Mouse (Mus musculus) kidney, adult 2 months (tissue): Measurements from ENCODE around the gene Mmp21. TPM values are rescaled to one million over a fixed set of nuclear protein-coding genes. Genes with fewer than 3 reads are reported as not detected.

Experiments used
- DNase-seq: peaks from one replicate; pipeline ENCODE4 v3.0.0; 2021
- H3K27ac ChIP-seq: fragments of 200-500 bp; 2 replicates; pipeline ENCODE4 v1.5.1; 2012; ENCODE audit warnings: low read depth, low read length, control low read depth, inconsistent platforms; ENCODE audit not compliant: insufficient read depth
- H3K27me3 ChIP-seq: fragments of 200-500 bp; replicated peaks from 2 replicates; pipeline ENCODE4 v1.6.1; 2012; ENCODE audit warnings: mild to moderate bottlenecking, moderate library complexity, low read length, inconsistent platforms; ENCODE audit not compliant: control insufficient read depth, insufficient read depth
- H3K36me3 ChIP-seq: fragments of 200-500 bp; 2 replicates; pipeline ENCODE4 v1.6.1; 2012; ENCODE audit warnings: mild to moderate bottlenecking, moderate library complexity, low read length, inconsistent platforms; ENCODE audit not compliant: control insufficient read depth, insufficient read depth
- H3K4me1 ChIP-seq: fragments of 200-500 bp; 2 replicates; pipeline ENCODE4 v1.6.1; 2011; ENCODE audit warnings: low read length; ENCODE audit not compliant: control insufficient read depth, insufficient read depth
- H3K4me3 ChIP-seq: fragments of 200-500 bp; 2 replicates; pipeline ENCODE4 v1.5.1; 2011; ENCODE audit warnings: mild to moderate bottlenecking, low read depth, low read length, control low read depth; ENCODE audit not compliant: insufficient read depth
- CTCF ChIP-seq: fragments of 200-500 bp; conservative IDR thresholded peaks from 2 replicates; pipeline ENCODE4 v1.5.1; 2011; ENCODE audit warnings: low read depth, mild to moderate bottlenecking, control low read depth, low read length, moderate library complexity, mixed read lengths; ENCODE audit not compliant: insufficient read depth, insufficient read length
- POLR2A ChIP-seq: fragments of 200-500 bp; IDR thresholded peaks from one replicate; pipeline ENCODE4 v1.6.1; 2011; ENCODE audit warnings: low read depth, low read length, control low read depth
- WGBS: fragments of 180-500 bp; shearing (Covaris S2); methylation state at CpG from one replicate; pipeline ENCODE4 v1.1.7; 2018; 5-methylcytosine and 5-hydroxymethylcytosine counted together
- polyA plus RNA-seq: library from polyadenylated mRNA; depleted of rRNA; stranded (reverse); fragments of >200 nt; gene quantifications from 2 replicates; pipeline ENCODE4 v1.2.3, GENCODE M21; 2012

Mmp21 gene
- polyA plus RNA-seq, 1 experiment = not detected

- Histone ChIP-seq H3K36me3 (peaks cover 5% of the 10 kb centered on the region; the same call in 1 of the 2 replicates), H3K4me1 (no peaks in the 10 kb centered on the region), H3K4me3 (no peak overlapping the region), H3K27me3 (no peaks in the 10 kb centered on the region), H3K27ac (no peak overlapping the region)
- WGBS = 92% methylated on average over 6 of the region's 6 CpGs
- no peak for DNase-seq
- no peak for TF ChIP-seq POLR2A
- no peak for TF ChIP-seq CTCF
Measured at GRCm38 (mm10) chr7:133684701-133685100, 4.8 kb upstream of the Mmp21 start.

- 91% methylated on average over 5 of the region's 5 CpGs for WGBS
- TF ChIP-seq CTCF (peak; percentile 56), POLR2A (no peak)
- DNase-seq = no peak
Measured at GRCm38 (mm10) chr7:133684110-133684509, 4.2 kb upstream of the Mmp21 start.

DNA sequence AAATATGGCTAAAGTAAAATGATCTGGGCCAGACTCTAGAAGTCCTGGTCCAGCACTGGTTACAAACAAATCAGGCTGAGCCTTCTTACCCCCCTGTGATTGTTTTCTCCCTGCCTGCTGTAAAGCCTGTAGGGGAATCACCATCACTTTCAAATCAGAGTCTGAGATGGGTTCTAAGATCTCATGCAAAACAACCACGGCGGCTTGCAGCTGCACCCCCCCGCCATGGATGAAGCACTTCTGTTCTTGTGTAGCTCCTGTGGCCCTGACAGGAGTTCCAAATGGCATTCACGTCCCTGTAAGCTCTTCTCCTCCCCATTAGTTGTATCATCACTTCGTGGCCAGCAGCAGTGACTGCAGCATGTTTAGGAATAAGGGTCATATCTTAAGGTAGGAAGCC, 3.8 kb upstream of the Mmp21 start:
- Histone ChIP-seq H3K4me1 (no peaks in the 10 kb centered on the region), H3K4me3 (no peak overlapping the region), H3K36me3 (no peaks in the 10 kb centered on the region; the same call in 1 of the 2 replicates), H3K27ac (no peak overlapping the region), H3K27me3 (no peaks in the 10 kb centered on the region)
- 81% methylated on average over 5 of the region's 5 CpGs for WGBS
- TF ChIP-seq POLR2A (no peak), CTCF (no peak)
- DNase-seq = no peak

More at GRCm38 (mm10) chr7:133684110-133684509, 4.2 kb upstream of the Mmp21 start:
- no peak overlapping the region for H3K27ac ChIP-seq
- H3K36me3 ChIP-seq = peaks cover under 1% of the 10 kb centered on the region; the same call in 1 of the 2 replicates
- no peak overlapping the region for H3K4me3 ChIP-seq
- no peaks in the 10 kb centered on the region for H3K27me3 ChIP-seq
- H3K4me1 ChIP-seq = no peaks in the 10 kb centered on the region

- no peak for DNase-seq
- TF ChIP-seq CTCF = no peak
- TF ChIP-seq POLR2A = no peak
- no peaks in the 10 kb centered on the region for H3K36me3 ChIP-seq
- 58% methylated on average over 4 of the region's 4 CpGs for WGBS
- H3K4me3 ChIP-seq = no peak overlapping the region
- H3K4me1 ChIP-seq = no peaks in the 10 kb centered on the region
- no peak overlapping the region for H3K27ac ChIP-seq
- H3K27me3 ChIP-seq = no peaks in the 10 kb centered on the region
Measured at GRCm38 (mm10) chr7:133679439-133679838, 422 bp downstream of the Mmp21 start.

- 94% methylated on average over 8 of the region's 8 CpGs for WGBS
Measured at GRCm38 (mm10) chr7:133678716-133679115, 1.1 kb downstream of the Mmp21 start.

DNA sequence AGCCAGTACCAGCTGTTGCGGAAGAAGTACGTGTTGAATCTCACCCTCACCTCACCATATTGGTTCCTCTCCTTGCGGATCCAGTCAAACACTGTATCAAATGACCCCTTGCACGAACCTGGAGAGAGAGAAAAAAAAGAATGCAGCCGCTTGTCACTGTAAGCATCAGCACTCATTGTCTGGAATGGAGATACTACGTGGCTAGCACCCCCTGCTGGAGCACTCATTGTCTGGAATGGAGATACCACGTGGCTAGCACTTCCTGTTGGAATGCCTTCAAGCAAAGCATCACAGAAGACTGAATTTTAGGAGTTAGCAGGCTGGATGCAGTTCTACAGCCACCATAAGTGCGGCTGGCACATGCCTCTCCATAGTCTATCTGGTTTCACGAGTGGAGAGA, 3.9 kb downstream of the Mmp21 start:
- DNase-seq = peak; percentile 10
- Histone ChIP-seq H3K4me1 (no peaks in the 10 kb centered on the region), H3K27me3 (no peaks in the 10 kb centered on the region), H3K27ac (no peak overlapping the region), H3K4me3 (no peak overlapping the region), H3K36me3 (peaks cover 2% of the 10 kb centered on the region)
- TF ChIP-seq POLR2A (no peak), CTCF (peak; percentile 38)
- 75% methylated on average over 9 of the region's 9 CpGs for whole genome bisulfite sequencing

More at GRCm38 (mm10) chr7:133678716-133679115, 1.1 kb downstream of the Mmp21 start:
- no peak for DNase-seq
- TF ChIP-seq POLR2A (no peak), CTCF (no peak)
- H3K27ac ChIP-seq = no peak overlapping the region
- H3K4me1 ChIP-seq = no peaks in the 10 kb centered on the region
- H3K4me3 ChIP-seq = no peak overlapping the region
- no peaks in the 10 kb centered on the region for H3K36me3 ChIP-seq
- no peaks in the 10 kb centered on the region for H3K27me3 ChIP-seq

DNA sequence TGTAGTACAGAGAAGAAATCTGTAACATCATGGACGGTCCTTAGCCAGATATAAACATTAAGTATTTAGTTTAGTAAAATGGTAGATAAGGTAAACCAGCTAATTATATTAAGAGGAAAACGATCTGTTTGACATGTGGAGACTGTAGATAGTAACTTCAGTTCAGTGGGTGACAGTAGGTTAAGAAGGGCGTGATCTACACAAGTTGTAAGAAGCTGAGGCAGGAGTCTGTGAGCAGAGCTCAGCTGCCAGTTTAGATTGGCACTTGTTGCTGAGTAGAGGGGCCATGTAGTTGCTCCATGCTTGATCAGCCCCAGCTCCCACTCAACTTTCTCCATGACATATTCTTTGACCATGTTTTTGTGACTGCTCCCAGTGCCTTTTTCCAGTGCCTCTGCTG, 9.0 kb downstream of the Mmp21 start:
- Histone ChIP-seq H3K27me3 (no peaks in the 10 kb centered on the region), H3K4me1 (no peaks in the 10 kb centered on the region), H3K36me3 (peaks cover 7% of the 10 kb centered on the region), H3K27ac (no peak overlapping the region), H3K4me3 (no peak overlapping the region)
- no peak for TF ChIP-seq POLR2A
- TF ChIP-seq CTCF = no peak
- DNase-seq = no peak
- 93% methylated on average over 3 of the region's 3 CpGs for whole genome bisulfite sequencing

DNA sequence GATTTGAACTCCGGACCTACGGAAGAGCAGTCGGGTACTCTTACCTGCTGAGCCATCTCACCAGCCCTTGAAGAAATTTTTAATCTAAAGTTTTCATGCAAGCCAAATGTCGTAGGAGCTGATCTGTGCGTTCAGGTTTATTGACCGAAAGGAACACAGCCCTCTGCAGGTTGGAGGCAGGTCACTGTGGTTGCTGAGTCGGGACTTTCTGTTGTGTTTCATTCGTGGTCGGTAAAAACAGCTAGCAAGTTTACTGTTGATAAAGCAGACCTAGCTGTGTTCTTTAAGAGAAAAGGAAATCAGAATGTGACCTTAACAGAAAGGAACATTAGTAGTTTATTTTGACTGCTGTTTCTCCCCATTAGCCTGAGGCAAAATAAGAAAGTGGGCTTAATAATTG, 9.9 kb downstream of the Mmp21 start:
- no peaks in the 10 kb centered on the region for H3K27me3 ChIP-seq
- 71% methylated on average over 9 of the region's 9 CpGs for WGBS
- H3K27ac ChIP-seq = no peak overlapping the region
- no peak overlapping the region for H3K4me3 ChIP-seq
- no peaks in the 10 kb centered on the region for H3K4me1 ChIP-seq
- TF ChIP-seq CTCF (no peak), POLR2A (no peak)
- no peak for DNase-seq
- peaks cover 14% of the 10 kb centered on the region for H3K36me3 ChIP-seq
